Mouse (Mus musculus) kidney, adult 2 months (tissue): Measurements from ENCODE around the gene Rin2. TPM values are rescaled to one million over a fixed set of nuclear protein-coding genes. Genes with fewer than 3 reads are reported as not detected.
A peak's percentile ranks its signal among the peaks of the same experiment; 100 is the strongest.

Source experiments
- DNase-seq: peaks from one replicate; pipeline ENCODE4 v3.0.0; 2021
- H3K27ac ChIP-seq: fragments of 200-500 bp; 2 replicates; pipeline ENCODE4 v1.5.1; 2012; ENCODE audit warnings: low read depth, low read length, control low read depth, inconsistent platforms; ENCODE audit not compliant: insufficient read depth
- H3K27me3 ChIP-seq: fragments of 200-500 bp; replicated peaks from 2 replicates; pipeline ENCODE4 v1.6.1; 2012; ENCODE audit warnings: mild to moderate bottlenecking, moderate library complexity, low read length, inconsistent platforms; ENCODE audit not compliant: control insufficient read depth, insufficient read depth
- H3K36me3 ChIP-seq: fragments of 200-500 bp; 2 replicates; pipeline ENCODE4 v1.6.1; 2012; ENCODE audit warnings: mild to moderate bottlenecking, moderate library complexity, low read length, inconsistent platforms; ENCODE audit not compliant: control insufficient read depth, insufficient read depth
- H3K4me1 ChIP-seq: fragments of 200-500 bp; 2 replicates; pipeline ENCODE4 v1.6.1; 2011; ENCODE audit warnings: low read length; ENCODE audit not compliant: control insufficient read depth, insufficient read depth
- H3K4me3 ChIP-seq: fragments of 200-500 bp; 2 replicates; pipeline ENCODE4 v1.5.1; 2011; ENCODE audit warnings: mild to moderate bottlenecking, low read depth, low read length, control low read depth; ENCODE audit not compliant: insufficient read depth
- CTCF ChIP-seq: fragments of 200-500 bp; conservative IDR thresholded peaks from 2 replicates; pipeline ENCODE4 v1.5.1; 2011; ENCODE audit warnings: low read depth, mild to moderate bottlenecking, control low read depth, low read length, moderate library complexity, mixed read lengths; ENCODE audit not compliant: insufficient read depth, insufficient read length
- POLR2A ChIP-seq: fragments of 200-500 bp; IDR thresholded peaks from one replicate; pipeline ENCODE4 v1.6.1; 2011; ENCODE audit warnings: low read depth, low read length, control low read depth
- WGBS: fragments of 180-500 bp; shearing (Covaris S2); methylation state at CpG from one replicate; pipeline ENCODE4 v1.1.7; 2018; 5-methylcytosine and 5-hydroxymethylcytosine counted together
- polyA plus RNA-seq: library from polyadenylated mRNA; depleted of rRNA; stranded (reverse); fragments of >200 nt; gene quantifications from 2 replicates; pipeline ENCODE4 v1.2.3, GENCODE M21; 2012

The Rin2 gene
- polyA plus RNA-seq, 1 experiment = 18.8 TPM

DNA sequence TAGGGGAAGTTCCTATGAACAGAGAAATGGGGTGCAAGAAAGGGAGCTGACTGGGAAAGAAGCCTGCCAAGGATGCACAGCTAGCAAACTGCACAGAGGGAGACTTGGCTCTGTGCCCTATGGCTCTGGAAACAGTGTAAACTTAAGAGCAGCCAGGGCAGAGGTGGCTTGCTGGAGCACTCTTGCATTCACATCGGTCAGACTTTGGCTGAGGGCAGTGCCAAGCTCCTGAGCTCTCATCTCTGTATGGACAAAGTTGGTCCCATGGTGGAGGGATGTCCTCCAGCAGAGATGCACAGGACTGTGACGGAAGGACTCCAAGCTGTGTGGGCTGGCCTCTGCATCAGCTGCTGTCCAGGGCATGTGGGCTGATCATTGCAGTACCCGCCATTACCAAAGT is 8.5 kb downstream of the Rin2 start:
- 33% methylated on average over 3 of the region's 3 CpGs for WGBS
- TF ChIP-seq CTCF (no peak), POLR2A (no peak)
- H3K4me3 ChIP-seq = no peak overlapping the region
- no peaks in the 10 kb centered on the region for H3K36me3 ChIP-seq
- H3K27me3 ChIP-seq = no peaks in the 10 kb centered on the region
- H3K4me1 ChIP-seq = peaks cover 17% of the 10 kb centered on the region
- no peak overlapping the region for H3K27ac ChIP-seq
- peak; percentile 91 for DNase-seq

GRCm38 (mm10) chr2:145684151-145684550 is 9.1 kb downstream of the Rin2 start:
- DNase-seq = no peak
- TF ChIP-seq POLR2A (no peak), CTCF (no peak)
- Histone ChIP-seq H3K27me3 (no peaks in the 10 kb centered on the region), H3K27ac (no peak overlapping the region), H3K36me3 (no peaks in the 10 kb centered on the region), H3K4me3 (no peak overlapping the region), H3K4me1 (peaks cover 13% of the 10 kb centered on the region)
- 80% methylated on average over 1 of the region's 1 CpGs for WGBS

DNA sequence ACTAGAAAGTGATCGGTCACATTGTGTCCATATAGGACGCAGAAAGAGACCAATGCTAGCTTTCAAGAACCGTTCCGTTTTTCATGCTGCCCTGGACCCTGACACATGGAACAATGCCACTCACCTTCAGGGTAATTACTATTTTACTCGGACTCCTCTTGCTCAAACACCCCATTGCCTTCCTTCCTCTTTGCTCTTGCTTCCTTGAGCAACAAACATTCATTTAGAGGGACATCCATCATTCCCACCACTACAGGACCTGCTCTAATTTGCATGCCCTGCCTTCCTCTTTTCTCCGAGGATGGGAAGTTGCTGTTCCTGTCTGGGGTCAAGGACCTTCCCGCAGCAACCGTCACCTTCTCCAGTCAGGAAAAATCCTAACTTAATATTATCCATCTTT is 9.9 kb downstream of the Rin2 start:
- Histone ChIP-seq H3K27me3 (no peaks in the 10 kb centered on the region), H3K36me3 (no peaks in the 10 kb centered on the region), H3K4me1 (peaks cover 13% of the 10 kb centered on the region), H3K4me3 (no peak overlapping the region), H3K27ac (no peak overlapping the region)
- TF ChIP-seq CTCF (no peak), POLR2A (no peak)
- no peak for DNase-seq
- WGBS = 68% methylated on average over 8 of the region's 8 CpGs

DNA sequence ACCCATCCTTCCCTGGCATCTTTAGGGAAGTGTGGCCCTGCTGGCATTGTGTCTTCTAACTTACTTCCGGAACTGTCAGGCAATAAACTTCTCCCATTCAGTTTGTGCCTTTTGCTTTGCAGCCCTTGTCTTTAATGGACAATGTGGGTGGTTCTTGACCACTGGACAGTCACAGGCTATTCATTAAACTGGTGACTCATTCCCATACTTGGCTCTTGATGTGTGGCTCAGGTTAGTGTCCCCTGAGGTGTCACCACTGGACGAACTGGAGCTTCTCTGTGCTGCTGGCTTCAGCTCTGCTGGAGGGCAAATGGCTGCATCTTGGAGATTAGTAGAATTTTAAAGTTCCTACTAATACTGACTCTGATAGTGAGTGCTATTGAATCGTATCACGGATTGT is 11.0 kb downstream of the Rin2 start:
- Histone ChIP-seq H3K36me3 (no peaks in the 10 kb centered on the region), H3K27ac (no peak overlapping the region), H3K4me1 (peaks cover 5% of the 10 kb centered on the region), H3K27me3 (no peaks in the 10 kb centered on the region), H3K4me3 (no peak overlapping the region)
- 63% methylated on average over 4 of the region's 4 CpGs for WGBS
- TF ChIP-seq POLR2A (no peak), CTCF (no peak)
- DNase-seq = peak; percentile 45

DNA sequence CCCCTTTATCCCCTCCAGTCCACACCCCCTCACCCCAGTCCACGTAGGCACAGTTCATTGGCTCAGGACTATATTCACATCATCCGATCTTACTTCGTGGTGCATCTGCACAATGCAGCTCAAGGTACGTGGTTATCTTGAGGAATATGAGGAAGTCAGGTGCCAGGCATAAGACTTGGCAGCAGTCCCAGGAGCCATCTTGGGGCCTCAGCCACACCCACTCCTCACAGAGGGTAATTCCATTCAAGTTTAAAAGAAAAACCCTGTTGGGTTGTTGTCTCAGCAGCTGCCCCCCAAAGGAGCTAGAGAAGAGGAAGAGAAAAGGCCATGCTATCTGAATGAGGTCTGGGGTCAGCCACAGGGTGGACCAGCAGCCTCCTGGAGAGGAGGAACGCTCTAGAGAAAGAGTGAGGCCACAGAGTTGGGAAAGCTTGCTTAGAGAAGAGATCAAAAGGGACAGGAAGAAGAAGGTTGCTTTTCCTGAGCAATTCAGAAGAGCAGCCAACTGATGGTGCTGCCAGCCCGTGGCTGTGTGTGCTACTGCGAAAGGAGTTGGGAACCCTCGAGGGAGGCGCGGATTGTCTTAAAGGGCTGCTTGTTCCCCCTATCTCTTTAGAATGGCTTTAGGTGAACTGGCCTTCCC is 16.5 kb downstream of the Rin2 start:
- no peak for DNase-seq
- TF ChIP-seq CTCF (no peak), POLR2A (no peak)

GRCm38 (mm10) chr2:145697160-145697559 is 22.1 kb downstream of the Rin2 start:
- no peak for DNase-seq
- Histone ChIP-seq H3K4me1 (peaks cover 9% of the 10 kb centered on the region; the same call in 1 of the 2 replicates), H3K27ac (no peak overlapping the region), H3K27me3 (no peaks in the 10 kb centered on the region), H3K36me3 (no peaks in the 10 kb centered on the region), H3K4me3 (no peak overlapping the region)
- TF ChIP-seq CTCF (no peak), POLR2A (no peak)
- WGBS = 80% methylated on average over 6 of the region's 6 CpGs

More for the DNA sequence above, 16.5 kb downstream of the Rin2 start:
- no peaks in the 10 kb centered on the region for H3K27me3 ChIP-seq
- 77% methylated on average over 10 of the region's 10 CpGs for WGBS
- H3K4me3 ChIP-seq = no peak overlapping the region
- no peak overlapping the region for H3K27ac ChIP-seq
- no peaks in the 10 kb centered on the region for H3K4me1 ChIP-seq
- no peaks in the 10 kb centered on the region for H3K36me3 ChIP-seq

DNA sequence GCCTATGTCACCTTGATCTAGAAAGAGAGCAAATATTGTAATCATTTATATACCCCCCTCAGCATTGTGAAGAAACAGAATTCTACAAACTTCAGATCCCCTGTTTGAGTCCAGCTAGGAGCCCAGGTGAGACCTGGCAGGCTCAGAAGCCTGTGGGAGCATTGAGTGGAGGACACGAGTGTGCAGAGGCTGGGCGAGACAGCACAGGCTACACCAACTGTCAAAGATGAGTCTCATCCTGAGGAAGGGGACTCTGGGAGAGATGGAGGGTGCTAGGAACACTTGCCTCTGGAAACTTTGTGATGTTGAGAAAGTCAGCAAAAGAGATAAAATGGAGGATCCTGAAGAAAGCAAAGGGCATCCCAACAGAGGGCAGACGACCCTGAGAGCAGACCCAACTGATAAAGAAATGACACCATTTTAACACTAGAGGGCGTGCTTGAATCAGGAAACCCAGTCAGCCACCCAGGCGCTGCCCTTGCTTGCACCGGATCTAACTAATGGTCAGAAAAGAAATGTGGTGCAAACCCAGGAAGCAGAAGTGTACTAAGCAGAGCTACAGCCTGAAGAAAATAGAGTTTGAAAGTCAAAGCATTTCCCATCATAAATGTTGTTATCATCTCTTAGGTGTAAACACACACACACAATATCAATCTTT is 24.5 kb downstream of the Rin2 start:
- no peaks in the 10 kb centered on the region for H3K36me3 ChIP-seq
- H3K27me3 ChIP-seq = no peaks in the 10 kb centered on the region
- peak; percentile 87 for DNase-seq
- no peak overlapping the region for H3K27ac ChIP-seq
- no peak overlapping the region for H3K4me3 ChIP-seq
- TF ChIP-seq CTCF (peak; percentile 91), POLR2A (no peak)
- 30% methylated on average over 6 of the region's 6 CpGs for WGBS
- H3K4me1 ChIP-seq = peaks cover 11% of the 10 kb centered on the region; the same call in 1 of the 2 replicates
